Mouse (Mus musculus) neural tube, embryonic 13.5 days (tissue): ENCODE measurements around the gene Tmem214. TPM values are rescaled to one million over a fixed set of nuclear protein-coding genes. Genes with fewer than 3 reads are reported as not detected.

Experiments
- ATAC-seq: fragments of 200-750 bp; cut with Nextera tagmentation; 2 replicates; pipeline ENCODE4 v1.8.0; 2017; ENCODE audit warnings: low read depth, mild to moderate bottlenecking, moderate TSS enrichment, moderate library complexity
- H3K27ac ChIP-seq: fragments of 300-500 bp; sonication (generic); replicated peaks from 2 replicates; pipeline ENCODE4 v1.5.1; 2015; ENCODE audit warnings: moderate library complexity, mild to moderate bottlenecking, inconsistent platforms
- H3K27me3 ChIP-seq: fragments of 300-500 bp; sonication (generic); 2 replicates; pipeline ENCODE4 v1.6.1; 2015; ENCODE audit warnings: mild to moderate bottlenecking, inconsistent platforms
- H3K36me3 ChIP-seq: fragments of 300-500 bp; sonication (generic); 2 replicates; pipeline ENCODE4 v1.6.1; 2015; ENCODE audit warnings: mild to moderate bottlenecking, inconsistent platforms
- H3K4me1 ChIP-seq: fragments of 300-500 bp; sonication (generic); replicated peaks from 2 replicates; pipeline ENCODE4 v1.6.1; 2015; ENCODE audit warnings: inconsistent platforms
- H3K4me2 ChIP-seq: fragments of 300-500 bp; sonication (generic); 2 replicates; pipeline ENCODE4 v1.6.1; 2015; ENCODE audit warnings: inconsistent platforms, mild to moderate bottlenecking, moderate library complexity
- H3K4me3 ChIP-seq: fragments of 300-500 bp; sonication (generic); 2 replicates; pipeline ENCODE4 v1.5.1; 2015; ENCODE audit warnings: mild to moderate bottlenecking, inconsistent platforms
- H3K9ac ChIP-seq: fragments of 300-500 bp; sonication (generic); 2 replicates; pipeline ENCODE4 v1.6.1; 2015; ENCODE audit warnings: moderate library complexity, mild to moderate bottlenecking, inconsistent platforms
- H3K9me3 ChIP-seq: fragments of 300-500 bp; sonication (generic); 2 replicates; pipeline ENCODE4 v1.6.1; 2016; ENCODE audit warnings: inconsistent platforms
- WGBS: fragments of 180-500 bp; shearing (Covaris S2); methylation state at CpG from one replicate; pipeline ENCODE4 v1.1.7; 2015; 5-methylcytosine and 5-hydroxymethylcytosine counted together
- polyA plus RNA-seq: library from polyadenylated mRNA; unstranded; fragments of >200 nt; fragmentation: Nextera tagmentation; extraction: Ambion mirVana; gene quantifications from 2 replicates; pipeline ENCODE4 v1.2.1, GENCODE M21; 2015

Gene Tmem214
- 52.5 and 57.4 TPM in 2 replicates for polyA plus RNA-seq

DNA sequence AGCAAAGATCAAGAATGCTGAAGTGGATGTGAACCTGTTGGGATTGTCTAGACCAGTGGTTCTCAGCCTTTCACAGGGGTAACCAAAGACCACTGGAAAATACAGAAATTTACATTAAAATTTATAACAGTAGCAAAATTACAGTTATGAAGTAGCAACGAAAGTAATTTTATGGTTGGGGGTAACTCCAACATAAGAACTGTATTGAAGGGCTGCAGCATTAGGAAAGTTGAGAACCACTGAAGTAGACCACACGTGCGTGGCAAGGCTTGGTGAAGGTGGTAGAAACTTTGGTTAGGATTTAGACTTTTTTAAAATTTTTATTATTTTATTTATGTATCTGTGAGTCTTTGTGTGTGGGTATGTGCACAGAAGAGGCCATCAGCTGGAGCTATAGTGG is at the start of gene Tmem214:
TSS of gene Tmem214 (plus strand) at position 301 of the 400 bp plus-strand sequence.
- 0 out of 2 replicates have a peak within 1 kb of the TSS, but pooled peaks have one; percentile 84 for H3K4me3 ChIP-seq
- no peak within 1 kb of the TSS for H3K4me2 ChIP-seq
- H3K9me3 ChIP-seq, result no peaks in the 10 kb centered on the region
- H3K36me3 ChIP-seq, result peaks cover 67% of the 10 kb centered on the region
- no peak within 1 kb of the TSS for H3K27ac ChIP-seq
- H3K27me3 ChIP-seq, result no peaks in the 10 kb centered on the region
- no peak within 1 kb of the TSS for H3K9ac ChIP-seq
- WGBS, result 97% methylated on average over 3 of the region's 3 CpGs
- H3K4me1 ChIP-seq, result peaks cover 23% of the 10 kb centered on the region
- no peak for ATAC-seq

DNA sequence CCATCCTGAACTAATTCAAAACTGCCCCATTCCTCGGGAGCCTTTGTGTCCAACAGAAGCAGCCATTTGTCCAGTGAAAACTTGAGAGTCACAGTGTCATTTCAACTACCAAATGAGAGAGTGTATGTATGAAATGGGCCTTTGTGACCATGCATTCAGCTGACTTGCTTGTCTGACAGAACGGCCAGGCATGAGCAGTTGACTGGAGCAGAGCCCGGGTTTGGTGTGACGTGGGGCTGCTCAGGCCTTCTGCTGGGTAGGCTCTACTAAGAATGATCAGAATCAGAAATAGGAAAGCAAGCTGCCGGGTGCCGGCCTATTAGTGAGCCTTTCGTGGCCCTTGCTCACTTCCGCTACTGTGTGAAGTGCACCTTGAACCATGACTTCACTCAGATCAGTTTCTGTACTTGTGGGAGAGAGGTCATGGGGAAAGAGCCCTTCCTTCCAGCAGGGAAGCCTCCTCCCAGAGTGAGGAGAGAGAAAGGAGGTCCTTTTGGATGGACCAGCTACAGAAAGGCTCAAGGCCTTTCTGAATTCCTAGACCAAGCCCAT is 49.0 kb upstream of the Tmem214 start:
- H3K36me3 ChIP-seq, result 0 out of 2 replicates have a peak, but pooled peaks cover 4% of the 10 kb centered on the region
- H3K4me1 ChIP-seq, result peaks cover 44% of the 10 kb centered on the region
- H3K27ac ChIP-seq, result no peak overlapping the region
- H3K4me3 ChIP-seq, result no peak overlapping the region
- no peaks in the 10 kb centered on the region for H3K27me3 ChIP-seq
- H3K4me2 ChIP-seq, result no peak overlapping the region
- H3K9me3 ChIP-seq, result no peaks in the 10 kb centered on the region
- ATAC-seq, result no peak
- 91% methylated on average over 8 of the region's 8 CpGs for WGBS
- H3K9ac ChIP-seq, result no peak overlapping the region

DNA sequence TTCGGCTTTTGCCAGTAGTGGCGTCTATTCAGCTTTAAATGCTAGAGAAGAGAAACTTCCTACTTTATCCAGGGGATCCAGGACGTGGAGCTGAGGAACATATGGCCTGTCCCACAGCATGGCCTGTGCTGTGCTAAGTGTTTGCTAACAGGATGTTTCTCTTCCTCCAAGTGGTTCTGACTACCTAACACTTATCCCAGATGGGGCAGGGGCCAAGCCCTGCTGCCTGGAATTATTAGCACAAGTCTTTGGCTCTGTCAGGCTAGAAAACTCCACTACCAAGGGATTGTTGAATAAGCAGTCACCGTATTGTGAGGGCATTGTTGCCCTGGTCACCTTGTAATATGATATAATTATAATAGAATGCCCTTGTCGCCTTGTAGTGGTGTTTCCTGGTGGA is 45.1 kb upstream of the Tmem214 start:
- H3K4me3 ChIP-seq, result no peak overlapping the region
- H3K9ac ChIP-seq, result no peak overlapping the region
- H3K4me1 ChIP-seq, result peaks cover 25% of the 10 kb centered on the region
- ATAC-seq, result no peak
- no peak overlapping the region for H3K4me2 ChIP-seq
- no peaks in the 10 kb centered on the region for H3K9me3 ChIP-seq
- no peak overlapping the region for H3K27ac ChIP-seq
- 86% methylated on average over 5 of the region's 5 CpGs for WGBS
- no peaks in the 10 kb centered on the region for H3K27me3 ChIP-seq
- 0 out of 2 replicates have a peak, but pooled peaks cover 4% of the 10 kb centered on the region for H3K36me3 ChIP-seq

DNA sequence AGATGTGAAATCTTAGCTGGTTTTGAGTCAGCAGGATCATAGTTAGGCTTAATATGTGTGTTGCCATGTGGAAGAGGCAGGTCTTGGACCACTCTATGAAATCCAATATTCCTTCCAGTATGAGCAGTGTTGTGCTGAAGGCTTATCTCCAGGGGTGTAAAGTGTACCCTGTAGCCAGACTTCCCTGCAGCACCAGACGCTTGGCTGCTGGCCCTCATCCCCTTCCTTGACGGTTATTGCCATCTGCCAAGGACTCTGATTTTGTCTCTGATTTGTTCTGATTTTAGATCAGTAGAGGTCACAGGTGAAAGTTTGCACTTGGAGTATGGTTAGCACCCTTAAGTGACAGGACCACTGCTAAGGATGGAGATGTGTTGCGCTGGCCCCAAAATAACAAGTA is 44.7 kb upstream of the Tmem214 start:
- Histone ChIP-seq H3K9me3 (no peaks in the 10 kb centered on the region), H3K9ac (no peak overlapping the region), H3K4me3 (no peak overlapping the region), H3K36me3 (0 out of 2 replicates have a peak, but pooled peaks cover 4% of the 10 kb centered on the region), H3K27me3 (no peaks in the 10 kb centered on the region), H3K4me1 (peaks cover 21% of the 10 kb centered on the region), H3K27ac (no peak overlapping the region), H3K4me2 (no peak overlapping the region)
- no peak for ATAC-seq
- 89% methylated on average over 3 of the region's 3 CpGs for WGBS

DNA sequence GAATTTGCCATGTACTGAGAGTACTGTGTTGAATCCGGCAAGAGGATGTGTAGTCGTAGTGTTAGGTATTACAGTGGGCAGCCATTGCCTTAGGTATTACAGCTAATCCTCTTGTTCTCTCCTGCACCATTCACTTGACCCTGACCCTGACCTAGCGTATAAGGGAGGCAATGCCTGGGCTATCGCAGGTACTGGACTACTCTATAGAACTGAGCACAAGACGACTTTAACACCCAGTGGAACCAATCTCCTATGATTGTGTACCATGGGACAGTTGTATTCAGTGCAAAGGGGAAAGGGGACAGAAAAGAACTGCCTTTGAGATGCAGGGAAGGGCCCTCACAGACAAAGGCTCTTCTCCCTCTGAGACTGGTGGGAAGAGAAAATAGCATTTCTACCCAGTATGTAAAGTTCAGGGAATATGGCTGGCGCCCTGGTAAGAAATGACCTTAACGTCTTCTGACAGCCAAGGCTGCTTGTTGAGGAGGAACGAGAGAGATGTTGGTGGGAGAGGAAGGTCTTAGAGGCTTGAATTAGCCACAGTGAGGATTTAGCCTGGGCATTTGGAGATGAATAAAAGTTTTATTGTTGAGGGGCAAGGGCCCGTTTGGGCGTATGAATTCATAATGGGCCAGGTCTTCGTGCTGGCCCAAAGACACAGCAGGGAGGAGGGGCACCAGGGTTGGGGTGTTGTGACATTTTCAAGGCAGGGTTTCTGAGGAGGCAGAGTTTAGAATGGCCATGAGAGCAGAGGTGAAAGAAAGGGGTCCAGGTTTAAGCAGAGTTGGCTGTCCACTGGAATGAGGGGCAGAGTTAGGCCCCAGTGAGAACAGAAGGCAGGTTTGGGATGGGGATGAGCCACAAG is 43.5 kb upstream of the Tmem214 start:
- no peaks in the 10 kb centered on the region for H3K9me3 ChIP-seq
- 70% methylated on average over 11 of the region's 11 CpGs for WGBS
- no peak for ATAC-seq
- H3K27me3 ChIP-seq, result no peaks in the 10 kb centered on the region
- H3K4me1 ChIP-seq, result peaks cover 13% of the 10 kb centered on the region
- H3K9ac ChIP-seq, result no peak overlapping the region
- H3K27ac ChIP-seq, result no peak overlapping the region
- H3K36me3 ChIP-seq, result 0 out of 2 replicates have a peak, but pooled peaks cover 4% of the 10 kb centered on the region
- H3K4me2 ChIP-seq, result no peak overlapping the region
- no peak overlapping the region for H3K4me3 ChIP-seq

DNA sequence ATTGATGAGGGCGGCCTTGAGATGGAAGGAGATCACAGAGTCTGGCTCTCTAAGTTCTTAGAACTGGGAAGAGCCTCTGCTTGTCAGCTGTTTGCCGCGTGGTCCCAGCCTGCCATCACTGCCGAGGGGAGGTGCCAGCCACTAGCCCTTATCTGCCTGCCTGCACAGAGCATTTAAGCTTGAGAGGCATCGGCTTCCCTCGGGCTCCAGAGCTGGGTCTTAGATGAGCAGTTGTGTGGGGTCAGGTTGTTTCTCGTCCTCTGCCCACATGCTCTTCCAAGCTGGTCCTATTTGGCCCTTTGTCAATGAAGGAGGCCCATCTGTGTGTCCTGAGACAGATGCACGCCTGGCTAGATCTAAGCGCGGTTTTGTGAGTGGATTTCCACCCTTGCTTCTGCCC is 42.6 kb upstream of the Tmem214 start:
- Histone ChIP-seq H3K9ac (no peak overlapping the region), H3K4me3 (no peak overlapping the region), H3K4me2 (no peak overlapping the region), H3K4me1 (peaks cover 11% of the 10 kb centered on the region), H3K9me3 (no peaks in the 10 kb centered on the region), H3K27ac (no peak overlapping the region), H3K27me3 (no peaks in the 10 kb centered on the region), H3K36me3 (no peaks in the 10 kb centered on the region)
- 75% methylated on average over 10 of the region's 10 CpGs for WGBS
- ATAC-seq, result no peak

DNA sequence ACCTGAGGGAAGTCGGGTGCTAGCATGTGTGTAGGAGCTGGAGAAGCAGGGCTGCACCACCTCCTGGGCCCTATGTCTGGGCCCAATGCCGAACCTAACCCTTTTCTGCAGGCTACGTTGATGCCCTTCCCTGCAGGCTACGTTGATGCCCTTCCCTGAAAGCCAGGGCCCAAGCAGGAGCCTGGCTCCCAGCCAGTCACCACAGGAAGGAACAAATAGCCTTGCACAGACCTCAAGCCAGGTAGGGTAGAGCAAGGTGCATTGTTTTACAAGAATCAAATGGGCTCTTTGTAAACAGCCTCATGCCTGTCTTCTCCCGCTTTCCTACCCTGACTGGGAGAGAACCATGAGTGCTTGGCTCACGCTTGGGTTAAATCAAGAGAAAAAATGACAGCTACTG is 42.0 kb upstream of the Tmem214 start:
- no peak overlapping the region for H3K4me2 ChIP-seq
- H3K4me1 ChIP-seq, result peaks cover 11% of the 10 kb centered on the region
- no peaks in the 10 kb centered on the region for H3K27me3 ChIP-seq
- no peak overlapping the region for H3K9ac ChIP-seq
- no peak for ATAC-seq
- no peaks in the 10 kb centered on the region for H3K36me3 ChIP-seq
- H3K27ac ChIP-seq, result no peak overlapping the region
- H3K4me3 ChIP-seq, result no peak overlapping the region
- H3K9me3 ChIP-seq, result no peaks in the 10 kb centered on the region
- 77% methylated on average over 6 of the region's 6 CpGs for WGBS

DNA sequence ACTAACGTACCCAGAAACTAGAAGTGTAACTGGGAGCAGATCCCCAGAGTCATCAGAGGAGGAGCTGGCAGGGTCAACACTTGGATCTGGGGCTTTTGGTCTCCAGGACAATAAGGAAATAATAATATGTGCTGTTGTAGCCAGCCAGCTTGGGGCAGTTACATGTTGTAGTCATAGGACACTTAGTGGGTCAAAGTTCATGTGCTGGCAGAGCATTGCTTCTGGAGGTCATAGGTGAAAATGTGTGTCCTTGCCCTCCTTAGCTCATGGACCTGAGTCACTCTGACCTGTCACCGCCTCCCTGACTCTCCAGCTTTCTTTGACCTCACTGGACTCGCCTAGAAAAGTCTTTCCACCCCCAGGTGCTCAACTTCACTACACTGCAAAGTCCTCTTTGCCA is 34.4 kb upstream of the Tmem214 start:
- Histone ChIP-seq H3K9ac (no peak overlapping the region), H3K27ac (no peak overlapping the region), H3K27me3 (no peaks in the 10 kb centered on the region), H3K9me3 (0 out of 2 replicates have a peak, but pooled peaks cover 4% of the 10 kb centered on the region), H3K4me3 (no peak overlapping the region), H3K4me1 (no peaks in the 10 kb centered on the region), H3K36me3 (peaks cover 24% of the 10 kb centered on the region), H3K4me2 (no peak overlapping the region)
- ATAC-seq, result no peak
- 90% methylated on average over 3 of the region's 3 CpGs for WGBS

DNA sequence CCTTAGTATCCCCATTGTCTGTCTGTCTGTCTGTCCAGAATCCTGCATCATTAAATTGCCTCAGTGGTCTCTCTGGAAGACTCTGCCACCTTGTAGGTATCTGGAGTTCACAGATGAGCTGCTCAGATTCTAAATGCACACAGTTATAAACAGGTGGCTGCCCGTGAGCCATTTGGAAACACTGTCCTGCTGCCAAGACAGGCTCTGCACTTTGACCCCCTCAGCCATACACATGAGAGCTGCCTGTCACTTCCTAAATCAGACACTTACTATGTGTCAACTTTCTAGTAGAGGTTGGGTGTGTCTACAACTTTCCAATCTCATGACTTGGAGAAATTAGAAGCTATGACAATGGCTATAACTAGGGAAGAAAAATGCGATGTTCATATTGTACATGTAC is 28.1 kb upstream of the Tmem214 start:
- Histone ChIP-seq H3K36me3 (peaks cover 24% of the 10 kb centered on the region), H3K4me1 (no peaks in the 10 kb centered on the region), H3K9ac (no peak overlapping the region), H3K4me3 (no peak overlapping the region), H3K9me3 (0 out of 2 replicates have a peak, but pooled peaks cover 4% of the 10 kb centered on the region), H3K27ac (no peak overlapping the region), H3K4me2 (no peak overlapping the region), H3K27me3 (no peaks in the 10 kb centered on the region)
- ATAC-seq, result no peak
- 87% methylated on average over 2 of the region's 2 CpGs for WGBS

DNA sequence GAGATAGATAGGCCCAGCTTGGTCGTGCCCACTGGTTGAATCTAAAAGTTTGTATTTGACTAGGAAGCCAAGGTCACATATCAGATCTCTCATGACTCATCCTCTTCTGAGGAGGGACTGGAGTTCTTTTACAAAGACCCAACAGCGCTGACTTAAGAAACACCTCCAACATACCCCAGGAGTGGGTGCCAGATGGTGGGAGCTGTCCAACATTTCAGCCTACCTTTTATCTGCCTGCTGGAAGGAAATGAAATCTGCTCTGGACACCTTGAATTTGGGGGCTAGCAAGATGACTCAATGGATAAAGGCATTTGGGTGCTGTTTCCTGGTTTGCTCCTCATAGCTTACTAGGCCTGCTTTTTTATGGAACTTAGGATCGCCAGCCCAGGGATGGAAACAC is 25.9 kb upstream of the Tmem214 start:
- WGBS, result 55% methylated on average over 3 of the region's 3 CpGs
- Histone ChIP-seq H3K4me1 (no peaks in the 10 kb centered on the region), H3K36me3 (peaks cover 12% of the 10 kb centered on the region), H3K27ac (no peak overlapping the region), H3K4me3 (no peak overlapping the region), H3K4me2 (no peak overlapping the region), H3K27me3 (no peaks in the 10 kb centered on the region), H3K9me3 (0 out of 2 replicates have a peak, but pooled peaks cover 3% of the 10 kb centered on the region), H3K9ac (no peak overlapping the region)
- ATAC-seq, result no peak

DNA sequence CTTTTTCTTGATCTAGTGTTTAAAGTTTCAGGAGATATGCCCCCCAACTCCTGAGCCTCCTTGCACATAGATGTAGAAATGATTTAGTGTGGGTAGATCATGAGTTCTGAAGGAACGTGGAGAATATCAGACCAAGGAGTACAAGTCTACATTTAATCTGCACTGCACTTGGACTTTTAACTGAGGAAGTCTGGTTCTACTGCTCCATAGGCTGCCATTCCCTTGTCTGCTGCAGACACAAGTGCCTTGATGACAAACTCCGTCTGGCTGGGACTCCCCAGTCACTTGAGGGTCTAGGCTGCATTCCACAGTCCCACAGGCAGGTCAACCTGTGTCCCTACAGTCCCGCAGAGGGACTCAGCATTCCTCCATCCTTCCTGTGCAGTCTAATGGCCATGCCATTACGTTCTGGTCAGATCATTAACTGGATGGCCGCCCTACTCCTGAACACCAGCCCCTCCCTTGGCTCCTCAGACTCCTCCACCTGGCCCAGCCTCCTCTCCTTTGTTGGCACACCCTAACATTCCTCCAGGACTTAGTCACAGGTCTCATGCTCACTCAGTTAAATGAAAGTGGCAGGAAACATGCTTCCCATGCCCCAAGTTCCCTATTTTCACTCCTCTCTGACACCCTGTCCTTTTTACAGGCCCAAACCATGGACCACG is 17.8 kb upstream of the Tmem214 start:
- H3K9ac ChIP-seq, result no peak overlapping the region
- H3K4me3 ChIP-seq, result no peak overlapping the region
- H3K9me3 ChIP-seq, result no peaks in the 10 kb centered on the region
- no peaks in the 10 kb centered on the region for H3K27me3 ChIP-seq
- no peak for ATAC-seq
- 57% methylated on average over 6 of the region's 6 CpGs for WGBS
- H3K27ac ChIP-seq, result no peak overlapping the region
- H3K36me3 ChIP-seq, result no peaks in the 10 kb centered on the region
- H3K4me2 ChIP-seq, result no peak overlapping the region
- peaks cover 9% of the 10 kb centered on the region for H3K4me1 ChIP-seq

DNA sequence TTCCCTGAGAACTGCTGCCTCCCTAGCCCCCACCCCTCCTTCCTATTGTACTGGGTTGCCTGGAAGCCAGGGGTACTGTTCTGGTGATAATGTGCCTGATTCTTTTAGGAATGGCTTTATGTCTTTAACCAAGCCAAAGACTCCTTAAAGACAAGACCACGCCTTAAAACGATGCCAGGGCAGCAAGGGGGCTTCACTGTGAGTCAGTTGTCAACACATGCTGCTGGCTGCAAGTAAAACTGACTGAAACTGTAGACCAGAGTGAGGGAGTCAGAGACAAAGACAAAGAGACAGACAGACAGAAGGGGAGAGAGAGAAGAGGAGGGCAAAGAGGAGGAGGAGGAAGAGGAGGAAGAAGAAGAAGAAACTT is 17.3 kb upstream of the Tmem214 start:
- Histone ChIP-seq H3K36me3 (no peaks in the 10 kb centered on the region), H3K9me3 (no peaks in the 10 kb centered on the region), H3K4me2 (no peak overlapping the region), H3K9ac (no peak overlapping the region), H3K4me1 (peaks cover 9% of the 10 kb centered on the region), H3K4me3 (no peak overlapping the region), H3K27ac (no peak overlapping the region), H3K27me3 (no peaks in the 10 kb centered on the region)
- no peak for ATAC-seq
- WGBS, result 59% methylated on average over 2 of the region's 2 CpGs
